Mouse (Mus musculus): ENCODE data around the gene Scg3.

GRCm38 (mm10) chr9:75607496-75607895 lies 76.4 kb downstream of the Scg3 start:
- TF ChIP-seq GATA1 (IDR thresholded peaks at IDR 0.05; ENCODE audit: low read length) (no peak), TAL1 (IDR thresholded peaks at IDR 0.05; ENCODE audit: low read length) (no peak)
